Mouse (Mus musculus) heart, embryonic 16.5 days (tissue): ENCODE measurements around the gene Camsap3. TPM values are rescaled to one million over a fixed set of nuclear protein-coding genes. Genes with fewer than 3 reads are reported as not detected.

Experiments
- polyA plus RNA-seq: library from polyadenylated mRNA; unstranded; fragments of >200 nt; fragmentation: Nextera tagmentation; extraction: Ambion mirVana; gene quantifications from 2 replicates; pipeline ENCODE4 v1.2.1, GENCODE M21; 2015

The Camsap3 gene
- polyA plus RNA-seq, 1 experiment from 2014 or later = 2.3 TPM

Other genes starting within 250 kb of the Camsap3 start
- gene A430078G23Rik, start 233.9 kb upstream of the Camsap3 start, polyA plus RNA-seq = 0.84 and 1.6 TPM in 2 replicates
- 6.5 and 6.8 TPM in 2 replicates for gene Arhgef18, start 194.3 kb upstream of the Camsap3 start, polyA plus RNA-seq
- 5.3 and 6.2 TPM in 2 replicates for gene Pex11g, start 119.6 kb upstream of the Camsap3 start, polyA plus RNA-seq
- not detected in 2 replicates for gene Tex45, start 116.4 kb upstream of the Camsap3 start, polyA plus RNA-seq
- 30.8 and 31.0 TPM in 2 replicates for gene Zfp358, start 94.2 kb upstream of the Camsap3 start, polyA plus RNA-seq
- gene Mcoln1, start 86.8 kb upstream of the Camsap3 start, polyA plus RNA-seq = 51.9 and 55.0 TPM in 2 replicates
- 16.3 and 18.1 TPM in 2 replicates for gene Pnpla6, start 71.9 kb upstream of the Camsap3 start, polyA plus RNA-seq
- 4.9 and 5.4 TPM in 2 replicates for gene C330021F23Rik, start 19.3 kb upstream of the Camsap3 start, polyA plus RNA-seq
- gene Xab2, start 34.0 kb downstream of the Camsap3 start, polyA plus RNA-seq = 35.6 and 36.8 TPM in 2 replicates
- gene Pet100, start 34.3 kb downstream of the Camsap3 start, polyA plus RNA-seq = 65.9 and 79.7 TPM in 2 replicates
- gene Pcp2, start 38.3 kb downstream of the Camsap3 start, polyA plus RNA-seq = 0.17 and 0.34 TPM in 2 replicates
- gene Stxbp2, start 43.7 kb downstream of the Camsap3 start, polyA plus RNA-seq = 47.3 and 50.4 TPM in 2 replicates
- gene Retn, start 68.5 kb downstream of the Camsap3 start, polyA plus RNA-seq = not detected in 2 replicates
- gene Mcemp1, start 78.5 kb downstream of the Camsap3 start, polyA plus RNA-seq = 0.55 and 0.58 TPM in 2 replicates
- gene Fcor, start 85.1 kb downstream of the Camsap3 start, polyA plus RNA-seq = 4.3 and 4.4 TPM in 2 replicates
- 32.4 and 35.2 TPM in 2 replicates for gene Trappc5, start 89.0 kb downstream of the Camsap3 start, polyA plus RNA-seq
- gene Fcer2a, start 106.9 kb downstream of the Camsap3 start, polyA plus RNA-seq = 0.14 and 0.16 TPM in 2 replicates
- 2.0 and 2.6 TPM in 2 replicates for gene Clec4g, start 133.4 kb downstream of the Camsap3 start, polyA plus RNA-seq
- 0.19 and 0.28 TPM in 2 replicates for gene Cd209a, start 161.7 kb downstream of the Camsap3 start, polyA plus RNA-seq